Comparison of ENCODE assay signal across 10 mouse cellular contexts in the genomic region with DNA sequence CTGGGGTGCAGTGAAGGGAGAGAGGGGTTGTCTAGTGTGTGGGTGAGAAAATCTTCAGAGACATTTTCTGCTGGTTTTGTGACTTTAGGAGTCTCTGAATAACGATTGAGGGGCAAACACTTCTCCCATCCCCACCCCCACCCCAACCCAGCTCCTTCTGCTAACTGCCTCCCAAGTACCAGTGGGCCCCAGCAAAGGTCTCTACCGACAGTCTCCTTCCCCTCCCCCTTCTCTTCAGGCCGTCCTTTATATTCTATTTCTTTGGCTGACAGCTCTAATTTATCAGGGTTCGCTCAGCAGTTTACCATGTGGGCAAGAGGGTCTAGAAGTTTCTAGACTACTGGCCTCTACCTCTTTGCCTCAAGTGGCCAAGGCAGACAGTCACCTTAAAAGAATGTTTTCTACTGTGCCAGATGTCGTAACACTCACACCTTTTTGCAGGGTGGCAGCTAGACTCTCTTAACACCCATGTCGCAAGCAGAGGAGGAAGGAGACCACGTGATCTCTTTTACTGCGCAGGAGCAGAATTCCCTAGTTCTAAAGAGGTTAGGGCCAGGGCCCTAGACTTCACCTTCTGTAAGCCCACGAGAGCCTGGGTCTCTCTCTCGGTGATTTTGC.
DNase-seq lines count a peak whose midpoint lies in the region; ATAC-seq and TF ChIP-seq lines count a peak whose summit lies in the region.
"Had no signal": no experiment of that assay in that cellular context is flagged by ENCODE, and none has a peak within 500 bp of the region (broad histone marks: within the 10 kb centered on the region; RNA-seq: fewer than 3 reads in every experiment).

No protein-coding gene starts in this region.

- H3K4me2 ChIP-seq in heart, postnatal 0 days (ENCODE audit: low read depth, low read length): no peak overlapping the region
- H3K4me2 ChIP-seq in embryonic facial prominence, embryonic 15.5 days (replicated peaks): no peak overlapping the region
- H3K4me2 ChIP-seq in limb, embryonic 13.5 days (replicated peaks): peak overlapping the region; percentile 14

- WGBS in heart, postnatal 0 days: 45% methylated on average over 10 of the region's 10 CpGs
- 40% methylated on average over 10 of the region's 10 CpGs for WGBS in embryonic facial prominence, embryonic 15.5 days
- 15% methylated on average over 10 of the region's 10 CpGs for WGBS in limb, embryonic 13.5 days

- no peaks in the 10 kb centered on the region for H3K27me3 ChIP-seq in heart, postnatal 0 days (ENCODE audit: control insufficient read depth, insufficient read depth, low read length)
- no peaks in the 10 kb centered on the region for H3K27me3 ChIP-seq in embryonic facial prominence, embryonic 15.5 days
- H3K27me3 ChIP-seq in limb, embryonic 13.5 days: no peaks in the 10 kb centered on the region

- no peak overlapping the region for H3K4me3 ChIP-seq in heart, postnatal 0 days (ENCODE audit: low read depth, low read length)
- H3K4me3 ChIP-seq in embryonic facial prominence, embryonic 15.5 days (replicated peaks): no peak overlapping the region
- H3K4me3 ChIP-seq in limb, embryonic 13.5 days: no peak overlapping the region

- intact Hi-C loops in left cerebral cortex, postnatal 36 days (cut with DNase I): loop anchor here (5.0 kb wide), 1 partner anchor 116 kb away; no protein-coding TSS in a partner anchor

- H3K4me1 ChIP-seq in heart, postnatal 0 days (ENCODE audit: control insufficient read depth, insufficient read depth): peaks cover 23% of the 10 kb centered on the region
- peaks cover 54% of the 10 kb centered on the region for H3K4me1 ChIP-seq in embryonic facial prominence, embryonic 15.5 days
- peaks cover 61% of the 10 kb centered on the region for H3K4me1 ChIP-seq in limb, embryonic 13.5 days

- no peak for DNase-seq in heart, postnatal 0 days (ENCODE audit: low spot score)
- no peak for DNase-seq in heart, adult 18-20 months
- DNase-seq in cerebellum, adult 11 months: no peak
- no peak for DNase-seq in cerebellum, postnatal 10 days
- DNase-seq in left cerebral cortex, postnatal 36 days (ENCODE audit: low spot score in 2 of 2): no peak

- H3K9me3 ChIP-seq in heart, postnatal 0 days (replicated peaks; ENCODE audit: control insufficient read depth, low read length): no peaks in the 10 kb centered on the region
- no peaks in the 10 kb centered on the region for H3K9me3 ChIP-seq in embryonic facial prominence, embryonic 15.5 days (replicated peaks)
- no peaks in the 10 kb centered on the region for H3K9me3 ChIP-seq in limb, embryonic 13.5 days

- H3K9ac ChIP-seq in heart, postnatal 0 days (replicated peaks; ENCODE audit: low read depth, low read length): no peak overlapping the region
- H3K9ac ChIP-seq in embryonic facial prominence, embryonic 15.5 days: no peak overlapping the region
- no peak overlapping the region for H3K9ac ChIP-seq in limb, embryonic 13.5 days
- H3K9ac ChIP-seq: liver, embryonic 14.5 days had no signal

- H3K36me3 ChIP-seq in heart, postnatal 0 days (replicated peaks; ENCODE audit: control insufficient read depth, insufficient read depth, low read length): no peaks in the 10 kb centered on the region
- H3K36me3 ChIP-seq in embryonic facial prominence, embryonic 15.5 days: no peaks in the 10 kb centered on the region
- no peaks in the 10 kb centered on the region for H3K36me3 ChIP-seq in limb, embryonic 13.5 days
- H3K36me3 ChIP-seq: G1E had no signal

- TF ChIP-seq CTCF in heart, postnatal 0 days (IDR thresholded peaks at IDR 0.05; ENCODE audit: low read depth): no peak

- ATAC-seq in heart, postnatal 0 days (ENCODE audit: insufficient read depth, low read depth): no peak
- no peak for ATAC-seq in embryonic facial prominence, embryonic 15.5 days (ENCODE audit: insufficient number of reproducible peaks, low FRiP score, low TSS enrichment, low read depth)
- no peak for ATAC-seq in limb, embryonic 13.5 days (ENCODE audit: low FRiP score, low read depth)
- ATAC-seq in monocyte, adult 5-6 weeks (replicated peaks; ENCODE audit: insufficient number of reproducible peaks, low FRiP score, low TSS enrichment, poor library complexity, severe bottlenecking): peak; percentile 49; the same call in 1 of the 2 replicates

- H3K27ac ChIP-seq in heart, postnatal 0 days (ENCODE audit: low read depth): peak overlapping the region; percentile 47
- peak overlapping the region; percentile 67 for H3K27ac ChIP-seq in embryonic facial prominence, embryonic 15.5 days (replicated peaks)
- H3K27ac ChIP-seq in limb, embryonic 13.5 days: peak overlapping the region; percentile 84
- H3K27ac ChIP-seq: liver, embryonic 14.5 days had no signal

- TF ChIP-seq EP300 in heart, postnatal 0 days (IDR thresholded peaks at IDR 0.05; ENCODE audit: low read depth): no peak
